8 mouse cellular contexts compared by ENCODE assay signal in genomic region chr9:106477649-106478048, GRCm38 (mm10). TPM values are rescaled to one million over a fixed set of nuclear protein-coding genes. Genes with fewer than 3 reads are reported as not detected.
A peak's percentile ranks its signal among the peaks of the same experiment; 100 is the strongest.
DNase-seq lines count a peak whose midpoint lies in the region; ATAC-seq and TF ChIP-seq lines count a peak whose summit lies in the region.

No protein-coding gene starts in this region.

- H3K36me3 ChIP-seq in forebrain, embryonic 16.5 days (ENCODE audit: control insufficient read depth, insufficient read depth), result no peaks in the 10 kb centered on the region
- H3K36me3 ChIP-seq in liver, embryonic 13.5 days, result peaks cover 29% of the 10 kb centered on the region
- H3K36me3 ChIP-seq in stomach, embryonic 16.5 days (ENCODE audit: control insufficient read depth, insufficient read depth, low read length), result peaks cover 7% of the 10 kb centered on the region; the same call in 1 of the 2 replicates

- no peaks in the 10 kb centered on the region for H3K9me3 ChIP-seq in forebrain, embryonic 16.5 days (ENCODE audit: control insufficient read depth, low read length)
- no peaks in the 10 kb centered on the region for H3K9me3 ChIP-seq in liver, embryonic 13.5 days (replicated peaks)
- H3K9me3 ChIP-seq in stomach, embryonic 16.5 days (replicated peaks; ENCODE audit: control insufficient read depth, low read length), result no peaks in the 10 kb centered on the region

- WGBS in lung, adult 2 months, result 1% methylated on average over 16 of the region's 16 CpGs
- WGBS in forebrain, embryonic 16.5 days, result 5% methylated on average over 16 of the region's 16 CpGs
- under 1% methylated on average over 16 of the region's 16 CpGs for whole genome bisulfite sequencing in liver, embryonic 13.5 days (ENCODE audit: insufficient replicate concordance)
- 1% methylated on average over 16 of the region's 16 CpGs for WGBS in stomach, embryonic 16.5 days

- H3K27me3 ChIP-seq in forebrain, embryonic 16.5 days (replicated peaks; ENCODE audit: control insufficient read depth, insufficient read depth, low read length), result no peaks in the 10 kb centered on the region
- no peaks in the 10 kb centered on the region for H3K27me3 ChIP-seq in liver, embryonic 13.5 days
- H3K27me3 ChIP-seq in stomach, embryonic 16.5 days (ENCODE audit: control insufficient read depth, insufficient read depth, low read length), result no peaks in the 10 kb centered on the region

- no peak for DNase-seq in lung, adult 2 months
- DNase-seq in lung, postnatal 25 days (ENCODE audit: low spot score), result no peak
- DNase-seq in liver, embryonic 13.5 days, result no peak
- no peak for DNase-seq in urinary bladder, postnatal 36 days (ENCODE audit: low spot score in 2 of 2)
- no peak for DNase-seq in embryo, embryonic 9.5 days (ENCODE audit: extremely low spot score)

- no peak for TF ChIP-seq POLR2A in lung, adult 2 months (IDR thresholded peaks at IDR 0.05; ENCODE audit: borderline replicate concordance, extremely low read depth, low read depth, low read length)

- no peak overlapping the region for H3K27ac ChIP-seq in brown adipose tissue, adult 24 weeks (replicated peaks; ENCODE audit: low read depth, low read length)
- no peak overlapping the region for H3K27ac ChIP-seq in forebrain, embryonic 16.5 days (ENCODE audit: low read length)
- no peak overlapping the region for H3K27ac ChIP-seq in liver, embryonic 13.5 days
- H3K27ac ChIP-seq in stomach, embryonic 16.5 days (ENCODE audit: low read length), result no peak overlapping the region

- ATAC-seq in forebrain, embryonic 16.5 days, result no peak
- ATAC-seq in liver, embryonic 13.5 days (ENCODE audit: low read depth), result no peak
- no peak for ATAC-seq in stomach, embryonic 16.5 days (ENCODE audit: insufficient read depth, low FRiP score)

- peak overlapping the region; percentile 77 for H3K4me2 ChIP-seq in forebrain, embryonic 16.5 days (ENCODE audit: low read length)
- peak overlapping the region; percentile 98 for H3K4me2 ChIP-seq in liver, embryonic 13.5 days
- H3K4me2 ChIP-seq in stomach, embryonic 16.5 days (ENCODE audit: low read depth, low read length), result peak overlapping the region; percentile 97

- no peak for TF ChIP-seq CTCF in lung, adult 2 months (IDR thresholded peaks at IDR 0.05; ENCODE audit: insufficient read depth, low read length)

- H3K9ac ChIP-seq in forebrain, embryonic 16.5 days (replicated peaks; ENCODE audit: low read depth, low read length), result peak overlapping the region; percentile 56
- H3K9ac ChIP-seq in liver, embryonic 13.5 days, result peak overlapping the region; percentile 73
- H3K9ac ChIP-seq in stomach, embryonic 16.5 days (ENCODE audit: low read length), result peak overlapping the region; percentile 72

- peak overlapping the region; percentile 53 for H3K4me3 ChIP-seq in lung, adult 2 months (replicated peaks; ENCODE audit: extremely low read depth, low read depth, low read length)
- H3K4me3 ChIP-seq in brown adipose tissue, adult 24 weeks (ENCODE audit: insufficient read depth, low read depth, low read length), result peak overlapping the region; percentile 69
- H3K4me3 ChIP-seq in forebrain, embryonic 16.5 days (replicated peaks; ENCODE audit: low read length), result peak overlapping the region; percentile 66
- H3K4me3 ChIP-seq in liver, embryonic 13.5 days (replicated peaks), result peak overlapping the region; percentile 75
- H3K4me3 ChIP-seq in stomach, embryonic 16.5 days (replicated peaks; ENCODE audit: low read length), result peak overlapping the region; percentile 77

- peaks cover 13% of the 10 kb centered on the region for H3K4me1 ChIP-seq in lung, adult 2 months (ENCODE audit: control insufficient read depth, insufficient read depth, low read length)
- H3K4me1 ChIP-seq in brown adipose tissue, adult 24 weeks (ENCODE audit: control insufficient read depth, insufficient read depth, insufficient read length, low read length), result peaks cover 9% of the 10 kb centered on the region
- peaks cover 20% of the 10 kb centered on the region for H3K4me1 ChIP-seq in forebrain, embryonic 16.5 days (replicated peaks; ENCODE audit: control insufficient read depth, insufficient read depth, low read length)
- H3K4me1 ChIP-seq in liver, embryonic 13.5 days (replicated peaks), result peaks cover 51% of the 10 kb centered on the region
- H3K4me1 ChIP-seq in stomach, embryonic 16.5 days (ENCODE audit: control insufficient read depth, insufficient read depth, low read length), result peaks cover 36% of the 10 kb centered on the region

RNA-seq across cellular contexts. Expression of gene Parp3, which starts 0.9 kb away (rescaled TPM):
- polyA plus RNA-seq in lung, adult 2 months (2012; rRNA removed), result 65.2 and 74.3 TPM in 2 replicates
- 45.8 and 46.8 TPM in 2 replicates for polyA plus RNA-seq in brown adipose tissue, adult 24 weeks (2012; ENCODE audit: insufficient read depth, insufficient read length, missing spikeins)
- polyA plus RNA-seq in forebrain, embryonic 16.5 days (2015; fragmentation: Nextera tagmentation; extraction: Ambion mirVana), result 0.55 and 0.70 TPM in 2 replicates
- polyA plus RNA-seq in liver, embryonic 13.5 days (2015; fragmentation: Nextera tagmentation; extraction: Ambion mirVana), result 0.71 and 0.75 TPM in 2 replicates
- polyA plus RNA-seq in stomach, embryonic 16.5 days (2015; fragmentation: Nextera tagmentation; extraction: Ambion mirVana), result 6.2 and 6.7 TPM in 2 replicates

RNA-seq across cellular contexts. Expression of gene Rrp9, which starts 1.9 kb away (rescaled TPM):
- 27.4 and 29.2 TPM in 2 replicates for polyA plus RNA-seq in lung, adult 2 months (2012; rRNA removed)
- polyA plus RNA-seq in brown adipose tissue, adult 24 weeks (2012; ENCODE audit: insufficient read depth, insufficient read length, missing spikeins), result 15.1 and 15.9 TPM in 2 replicates
- polyA plus RNA-seq in forebrain, embryonic 16.5 days (2015; fragmentation: Nextera tagmentation; extraction: Ambion mirVana), result 53.6 and 62.5 TPM in 2 replicates
- 44.2 and 47.6 TPM in 2 replicates for polyA plus RNA-seq in liver, embryonic 13.5 days (2015; fragmentation: Nextera tagmentation; extraction: Ambion mirVana)
- 40.8 and 42.6 TPM in 2 replicates for polyA plus RNA-seq in stomach, embryonic 16.5 days (2015; fragmentation: Nextera tagmentation; extraction: Ambion mirVana)

RNA-seq across cellular contexts. Expression of gene Gpr62, which starts 11.9 kb away (rescaled TPM):
- polyA plus RNA-seq in lung, adult 2 months (2012; rRNA removed), result 0.19 and 0.50 TPM in 2 replicates
- not detected in 2 replicates for polyA plus RNA-seq in brown adipose tissue, adult 24 weeks (2012; ENCODE audit: insufficient read depth, insufficient read length, missing spikeins)
- 0.48 and 0.72 TPM in 2 replicates for polyA plus RNA-seq in forebrain, embryonic 16.5 days (2015; fragmentation: Nextera tagmentation; extraction: Ambion mirVana)
- polyA plus RNA-seq in liver, embryonic 13.5 days (2015; fragmentation: Nextera tagmentation; extraction: Ambion mirVana), result 0.09 TPM in 1 of 2 replicates, not detected in the other
- 0.19 and 0.26 TPM in 2 replicates for polyA plus RNA-seq in stomach, embryonic 16.5 days (2015; fragmentation: Nextera tagmentation; extraction: Ambion mirVana)

RNA-seq across cellular contexts. Expression of gene Iqcf1, which starts 22.1 kb away (rescaled TPM):
- 0.30 TPM in 1 of 2 replicates, not detected in the other for polyA plus RNA-seq in lung, adult 2 months (2012; rRNA removed)
- not detected in 2 replicates for polyA plus RNA-seq in brown adipose tissue, adult 24 weeks (2012; ENCODE audit: insufficient read depth, insufficient read length, missing spikeins)
- not detected in 2 replicates for polyA plus RNA-seq in forebrain, embryonic 16.5 days (2015; fragmentation: Nextera tagmentation; extraction: Ambion mirVana)
- polyA plus RNA-seq in liver, embryonic 13.5 days (2015; fragmentation: Nextera tagmentation; extraction: Ambion mirVana), result not detected in 2 replicates
- polyA plus RNA-seq in stomach, embryonic 16.5 days (2015; fragmentation: Nextera tagmentation; extraction: Ambion mirVana), result not detected in 2 replicates

RNA-seq across cellular contexts. Expression of gene Pcbp4, which starts 24.6 kb away (rescaled TPM):
- 68.5 and 70.7 TPM in 2 replicates for polyA plus RNA-seq in lung, adult 2 months (2012; rRNA removed)
- 12.8 and 14.5 TPM in 2 replicates for polyA plus RNA-seq in brown adipose tissue, adult 24 weeks (2012; ENCODE audit: insufficient read depth, insufficient read length, missing spikeins)
- polyA plus RNA-seq in forebrain, embryonic 16.5 days (2015; fragmentation: Nextera tagmentation; extraction: Ambion mirVana), result 221 and 249 TPM in 2 replicates
- polyA plus RNA-seq in liver, embryonic 13.5 days (2015; fragmentation: Nextera tagmentation; extraction: Ambion mirVana), result 12.7 and 13.2 TPM in 2 replicates
- polyA plus RNA-seq in stomach, embryonic 16.5 days (2015; fragmentation: Nextera tagmentation; extraction: Ambion mirVana), result 39.4 and 42.5 TPM in 2 replicates
